Mouse (Mus musculus): ENCODE data around the gene Oma1. TPM values are rescaled to one million over a fixed set of nuclear protein-coding genes. Genes with fewer than 3 reads are reported as not detected.

Gene Oma1
- 1 to 10 TPM; 9.1 to 9.3 TPM for total RNA-seq (2021)

DNA sequence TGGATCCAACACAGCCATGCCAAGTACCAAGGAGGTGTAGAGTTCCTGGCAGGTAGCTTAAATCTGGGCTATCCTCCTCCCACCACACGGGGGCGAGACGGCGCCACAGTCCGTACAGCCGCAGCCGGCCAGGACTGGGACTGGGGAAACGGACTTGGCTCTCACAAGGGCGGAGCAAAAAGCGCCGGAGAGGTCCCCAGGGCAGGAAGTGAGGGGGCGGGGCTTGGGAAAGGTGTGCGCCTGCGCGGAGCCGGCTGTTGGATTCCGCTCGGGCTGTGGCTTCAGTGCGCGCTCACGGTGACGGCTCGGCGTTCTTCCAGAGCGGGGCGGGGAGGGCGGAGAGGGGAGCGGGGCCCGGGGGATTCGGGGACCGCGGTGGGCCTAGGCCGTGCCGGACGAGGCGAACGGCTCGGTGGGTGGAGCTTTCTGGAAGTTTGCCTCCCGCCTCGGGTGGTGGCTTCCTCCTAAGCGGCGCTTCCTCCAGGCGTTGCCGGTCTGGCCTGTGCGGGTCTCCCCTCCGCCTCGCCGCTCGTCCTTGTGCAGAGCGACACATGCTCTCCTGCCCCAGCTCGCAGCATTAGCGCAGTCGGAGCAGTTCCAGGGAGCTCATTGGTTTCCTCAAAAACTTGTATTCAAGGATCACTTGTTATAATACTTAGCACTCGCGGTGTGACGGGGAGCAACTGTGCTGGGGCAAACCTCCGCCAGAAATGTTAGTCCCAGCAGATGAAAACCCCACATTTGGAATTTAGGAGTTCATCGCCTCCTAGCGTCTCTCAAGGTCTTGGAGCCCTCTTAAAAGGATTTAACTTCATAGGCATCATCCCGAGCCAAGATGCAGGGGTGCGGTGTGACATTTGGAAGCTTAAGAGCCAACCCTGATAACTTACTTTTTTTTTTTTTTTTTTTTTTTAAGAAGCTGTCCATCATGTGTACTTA lies at the start of gene Oma1:
Oma1 (plus strand) TSS at position 226 of the 939 bp plus-strand sequence.
- DNase-seq = peak; percentile 100
- intact Hi-C loops (cut with DNase I) = loop anchor here (10.0 kb wide), 1 partner anchor 99 kb away; the partner anchor contains the start of gene Slc35d1

DNA sequence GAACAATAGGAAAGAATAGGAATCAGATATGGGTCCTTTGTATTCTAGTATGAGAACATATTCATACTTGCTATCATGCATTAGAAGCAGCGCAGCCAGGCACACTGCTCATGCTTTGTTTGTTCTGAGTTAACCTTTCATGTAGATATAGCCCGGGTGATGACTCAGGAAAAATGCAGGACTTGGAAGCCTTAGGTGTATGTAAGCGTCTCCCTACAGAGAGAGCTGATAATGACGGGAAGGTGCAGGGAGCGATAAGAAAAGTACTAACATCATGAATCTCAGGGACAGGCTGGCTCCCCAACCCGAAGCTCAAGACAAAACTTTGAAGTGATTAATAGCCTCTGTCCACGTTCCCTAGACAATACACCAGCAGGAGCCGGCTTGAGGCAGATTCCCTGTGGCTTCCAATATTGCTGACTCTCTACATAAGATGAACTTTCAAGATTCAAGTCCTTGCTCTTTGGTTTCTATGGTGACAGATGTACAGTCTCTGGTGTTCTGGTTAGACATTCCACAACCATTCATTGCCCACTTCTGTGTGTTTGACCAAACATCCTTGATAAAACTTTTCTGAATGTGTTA lies 49.7 kb upstream of the Oma1 start:
- DNase-seq = no peak
- intact Hi-C loops (cut with DNase I) = no loop called here

- intact Hi-C loops (cut with DNase I) = no loop called here
- no peak for DNase-seq
Measured at GRCm38 (mm10) chr4:103265166-103265565, 48.4 kb upstream of the Oma1 start.

DNA sequence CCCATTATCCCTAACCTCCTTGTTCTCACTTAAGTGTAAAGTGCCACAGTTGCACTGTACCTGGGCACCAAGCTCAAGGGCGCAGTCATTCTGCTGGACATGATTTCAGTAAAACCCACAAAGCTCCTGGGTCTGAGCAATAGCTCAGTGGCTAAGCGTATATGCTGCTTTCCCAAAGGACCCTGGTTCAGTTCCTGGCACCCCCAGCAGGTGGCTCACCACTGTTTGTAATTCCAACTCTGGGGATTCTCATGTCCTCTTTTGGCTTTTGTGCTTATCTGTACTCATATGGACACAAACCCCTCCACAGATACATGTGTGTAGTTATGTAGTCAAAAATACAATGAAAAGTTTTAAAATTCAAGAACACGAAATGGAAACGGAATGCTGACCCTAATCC lies 44.3 kb upstream of the Oma1 start:
- intact Hi-C loops (cut with DNase I) = no loop called here
- peak; percentile 4 for DNase-seq

DNA sequence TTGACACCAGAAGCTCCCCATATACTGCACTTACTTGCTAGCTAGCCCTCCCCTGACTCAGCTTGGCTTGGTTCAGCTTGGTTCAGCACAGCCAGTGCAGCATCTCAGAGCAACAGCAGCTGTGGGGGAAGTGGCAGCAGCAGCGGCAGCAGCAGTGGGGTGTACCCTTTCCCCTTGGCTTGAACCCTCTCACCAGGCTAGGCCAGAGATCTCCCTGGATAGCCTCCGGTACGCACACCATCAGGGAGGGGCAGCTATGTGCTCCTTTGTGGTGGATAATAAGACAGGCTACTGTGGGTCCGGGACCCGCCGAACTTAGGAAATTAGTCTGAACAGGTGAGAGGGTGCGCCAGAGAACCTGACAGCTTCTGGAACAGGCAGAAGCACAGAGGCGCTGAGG lies 40.6 kb upstream of the Oma1 start:
- intact Hi-C loops (cut with DNase I) = no loop called here
- DNase-seq = no peak

- intact Hi-C loops (cut with DNase I) = no loop called here
- no peak for DNase-seq
Measured at GRCm38 (mm10) chr4:103288342-103288741, 25.3 kb upstream of the Oma1 start.

DNA sequence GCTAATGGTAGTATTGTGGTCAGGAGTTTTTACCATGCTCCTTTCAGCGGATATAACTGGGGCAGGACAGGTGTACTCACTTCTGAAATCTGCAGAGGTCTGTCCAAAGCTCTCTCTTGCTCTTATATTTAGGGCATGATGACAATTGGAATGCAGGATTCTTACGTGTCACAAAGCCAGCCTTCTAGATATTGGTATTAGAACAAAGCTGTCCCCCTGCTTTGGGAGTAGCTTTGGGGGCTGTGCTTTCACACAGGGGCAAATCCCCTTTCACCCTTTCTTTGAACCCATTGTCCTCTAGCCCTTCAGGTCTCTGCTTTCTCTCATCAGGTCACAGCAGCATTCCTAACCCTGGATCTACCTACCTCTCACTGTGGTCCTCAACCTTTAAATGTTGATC lies 22.8 kb upstream of the Oma1 start, which contains the start of gene 4921539E11Rik:
4921539E11Rik (minus strand) TSS at position 101 of the 400 bp plus-strand sequence.
- intact Hi-C loops (cut with DNase I) = no loop called here
- no peak for DNase-seq

- intact Hi-C loops (cut with DNase I) = no loop called here
- DNase-seq = no peak
Measured at GRCm38 (mm10) chr4:103299342-103299741, 14.3 kb upstream of the Oma1 start.

DNA sequence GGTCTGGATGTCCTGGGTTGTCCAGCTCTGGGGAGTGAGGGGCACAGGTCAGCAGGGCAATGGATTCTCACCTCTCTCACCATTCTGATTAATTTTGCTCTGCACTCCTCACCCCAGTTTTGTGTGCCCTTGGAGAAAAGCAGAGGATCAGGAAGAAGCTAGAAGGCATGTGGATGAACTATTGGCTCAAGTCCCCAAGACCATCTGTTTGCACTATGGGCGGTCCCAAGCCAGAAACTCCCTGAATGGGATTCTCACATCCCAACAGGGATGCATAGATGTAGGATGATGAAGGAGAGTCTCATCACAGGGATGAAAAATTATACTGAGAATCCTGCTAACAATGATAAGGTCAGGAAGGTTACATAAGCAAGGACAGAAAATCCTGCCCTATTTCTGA lies 9.8 kb upstream of the Oma1 start:
- no peak for DNase-seq
- intact Hi-C loops (cut with DNase I) = no loop called here

DNA sequence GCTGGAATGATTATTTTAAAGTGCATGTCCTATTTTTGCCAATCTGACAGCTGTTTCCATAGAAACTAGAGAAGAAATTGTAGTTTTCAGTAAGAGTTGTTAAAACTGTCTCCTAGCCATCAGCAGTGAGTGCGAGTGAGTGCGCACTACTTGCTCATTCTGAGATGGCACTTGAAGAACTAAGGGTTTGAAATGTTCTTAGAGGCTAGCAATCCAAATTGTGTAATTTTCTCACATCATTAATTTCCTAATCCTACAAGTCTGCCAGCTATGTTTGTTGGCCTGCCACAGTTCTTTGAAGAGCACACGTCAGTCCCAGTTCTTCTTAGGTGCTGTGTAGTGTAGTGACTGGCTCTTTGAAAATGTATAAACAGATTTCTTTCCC lies 906 bp downstream of the Oma1 start:
- intact Hi-C loops (cut with DNase I) = loop anchor here (10.0 kb wide), 1 partner anchor 100 kb away; the partner anchor contains the start of gene Slc35d1
- DNase-seq = no peak

GRCm38 (mm10) chr4:103315861-103316260 lies 2.2 kb downstream of the Oma1 start:
- DNase-seq = no peak
- intact Hi-C loops (cut with DNase I) = loop anchor here (10.0 kb wide), 1 partner anchor 101 kb away; the partner anchor contains the start of gene Slc35d1

DNA sequence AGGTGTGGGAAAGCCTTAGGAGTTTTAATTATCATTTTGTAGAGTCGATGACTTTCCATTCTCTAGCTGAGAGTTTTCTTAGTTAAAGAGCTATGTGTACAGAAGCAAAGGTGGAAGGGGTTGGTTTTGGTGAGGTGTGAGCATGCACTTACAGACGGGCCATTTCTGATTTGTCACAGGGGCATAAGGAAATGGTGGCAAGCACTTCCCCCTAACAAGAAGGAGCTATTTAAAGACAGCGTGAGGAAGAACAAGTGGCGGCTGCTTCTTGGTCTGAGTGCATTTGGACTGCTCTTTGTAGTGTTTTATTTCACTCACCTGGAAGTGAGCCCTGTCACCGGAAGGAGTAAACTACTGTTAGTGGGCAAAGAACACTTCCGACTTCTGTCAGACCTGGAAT lies 7.8 kb downstream of the Oma1 start:
- intact Hi-C loops (cut with DNase I) = no loop called here
- DNase-seq = no peak

DNA sequence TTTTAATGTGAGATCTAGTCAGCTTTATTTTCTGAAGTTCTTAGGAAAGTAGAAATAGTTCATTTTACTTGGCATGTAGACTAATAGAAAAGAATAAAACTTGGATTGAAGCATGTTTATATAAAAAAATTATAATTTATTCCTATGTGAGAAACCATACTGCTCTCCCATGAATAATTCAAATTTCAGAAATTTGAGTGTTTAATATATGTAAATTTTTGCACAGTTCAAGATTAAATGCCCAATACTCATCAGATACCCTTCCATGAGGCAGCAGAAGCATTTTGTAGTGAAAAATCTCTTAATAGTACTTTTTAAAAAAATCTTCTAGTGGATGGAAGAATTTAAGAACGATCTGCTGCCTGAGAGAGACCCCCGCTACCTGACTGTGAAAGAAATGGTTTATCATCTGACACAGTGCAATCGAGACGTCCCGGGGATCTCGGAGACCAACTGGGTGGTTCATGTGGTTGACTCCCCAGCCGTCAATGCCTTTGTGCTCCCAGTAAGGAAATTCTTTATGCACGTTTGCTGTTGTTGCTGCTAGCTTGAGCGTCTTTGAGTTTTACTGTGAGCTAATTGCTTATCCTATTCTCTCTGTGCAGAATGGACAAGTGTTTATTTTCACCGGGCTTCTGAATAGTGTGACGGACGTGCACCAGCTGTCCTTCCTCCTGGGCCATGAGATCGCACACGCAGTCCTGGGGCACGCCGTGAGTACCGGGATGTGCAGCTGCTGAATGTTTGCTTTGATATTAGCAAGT lies 11.3 kb downstream of the Oma1 start:
- DNase-seq = no peak
- intact Hi-C loops (cut with DNase I) = no loop called here

DNA sequence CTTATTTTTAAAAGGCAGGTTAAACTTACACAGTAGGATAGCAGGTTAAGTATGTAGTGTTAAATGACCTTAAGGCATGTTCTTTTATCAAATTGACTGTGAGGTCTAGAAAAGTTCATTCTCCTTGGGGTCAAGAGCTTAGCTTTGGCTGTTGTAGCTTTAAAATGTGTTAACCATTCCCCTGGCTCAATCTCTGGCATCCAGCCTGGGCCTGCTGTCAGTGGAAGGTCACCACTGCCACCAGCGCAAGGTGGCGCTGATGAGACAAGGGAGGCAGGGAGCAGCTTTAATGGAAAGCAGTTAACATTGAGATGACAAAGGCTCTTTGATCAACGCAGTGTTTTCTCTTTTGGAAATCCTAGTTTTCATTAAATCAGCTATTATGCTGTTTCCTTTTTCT lies 13.4 kb downstream of the Oma1 start:
- intact Hi-C loops (cut with DNase I) = no loop called here
- peak; percentile 38 for DNase-seq

DNA sequence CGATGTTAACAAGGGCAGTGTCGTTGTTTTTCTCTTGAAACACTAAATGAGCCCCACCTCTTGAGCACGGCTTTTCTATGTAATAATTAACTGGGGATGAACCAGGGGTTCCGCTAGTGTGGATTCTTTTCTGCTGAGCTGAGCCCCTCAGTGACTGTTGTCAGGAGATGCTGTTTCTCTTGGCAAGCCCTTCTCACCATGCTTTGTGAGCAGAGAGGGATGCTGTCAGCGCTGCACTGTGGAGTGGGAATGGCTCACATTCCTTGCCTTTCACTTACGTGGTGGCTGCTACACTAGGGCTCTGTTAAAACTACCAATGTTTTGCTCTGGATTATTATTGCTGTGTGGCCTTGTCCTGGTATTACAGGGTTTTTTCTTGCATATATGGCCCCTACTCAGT lies 15.7 kb downstream of the Oma1 start:
- no peak for DNase-seq
- intact Hi-C loops (cut with DNase I) = no loop called here

GRCm38 (mm10) chr4:103335134-103335533 lies 21.5 kb downstream of the Oma1 start:
- no peak for DNase-seq
- intact Hi-C loops (cut with DNase I) = no loop called here

GRCm38 (mm10) chr4:103340726-103341125 lies 27.1 kb downstream of the Oma1 start:
- no peak for DNase-seq
- intact Hi-C loops (cut with DNase I) = loop anchor here (10.0 kb wide), 1 partner anchor 196 kb away; no protein-coding TSS in a partner anchor

DNA sequence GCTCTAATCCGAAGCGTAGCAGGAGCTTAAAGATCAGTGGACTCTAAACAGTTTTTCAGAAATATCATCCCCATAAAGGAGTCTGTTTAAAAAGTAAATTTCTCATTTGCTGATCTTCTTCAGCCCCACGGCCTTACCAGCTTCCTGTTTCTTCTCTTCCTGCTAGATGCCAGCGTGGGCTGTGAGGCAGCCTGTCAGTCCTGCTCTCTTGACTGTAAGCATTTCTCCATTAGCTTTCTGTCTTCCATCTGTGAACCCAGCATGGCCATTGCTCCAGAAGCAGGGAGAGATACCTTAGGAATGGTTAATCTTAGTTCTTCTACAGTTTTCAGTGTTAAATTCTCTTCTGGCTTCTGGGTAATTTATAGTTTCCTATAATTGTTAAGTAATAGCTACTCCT lies 28.0 kb downstream of the Oma1 start:
- DNase-seq = no peak
- intact Hi-C loops (cut with DNase I) = loop anchor here (10.0 kb wide), 1 partner anchor 197 kb away; no protein-coding TSS in a partner anchor

DNA sequence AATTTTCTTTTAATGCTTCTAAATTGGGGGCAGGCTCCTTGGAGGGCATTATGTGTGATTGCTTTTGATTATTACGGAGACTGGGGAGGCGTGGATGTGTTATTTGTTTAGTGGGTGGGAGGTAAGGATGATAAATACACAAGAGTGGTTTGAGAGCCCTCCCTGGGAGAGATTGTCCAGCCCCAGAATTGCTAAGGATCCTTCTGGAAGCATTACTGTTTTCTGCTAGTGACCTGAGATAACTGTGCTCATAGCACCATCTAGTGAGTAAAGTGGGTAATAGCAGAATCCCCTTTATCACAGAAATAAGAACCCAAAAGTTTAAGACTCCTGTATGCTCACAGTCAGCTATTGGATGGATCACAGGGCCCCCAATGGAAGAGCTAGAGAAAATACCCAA lies 32.4 kb downstream of the Oma1 start:
- intact Hi-C loops (cut with DNase I) = loop anchor here (5.0 to 10.0 kb wide), 2 partner anchors 201 to 359 kb away; no protein-coding TSS in a partner anchor
- DNase-seq = no peak

DNA sequence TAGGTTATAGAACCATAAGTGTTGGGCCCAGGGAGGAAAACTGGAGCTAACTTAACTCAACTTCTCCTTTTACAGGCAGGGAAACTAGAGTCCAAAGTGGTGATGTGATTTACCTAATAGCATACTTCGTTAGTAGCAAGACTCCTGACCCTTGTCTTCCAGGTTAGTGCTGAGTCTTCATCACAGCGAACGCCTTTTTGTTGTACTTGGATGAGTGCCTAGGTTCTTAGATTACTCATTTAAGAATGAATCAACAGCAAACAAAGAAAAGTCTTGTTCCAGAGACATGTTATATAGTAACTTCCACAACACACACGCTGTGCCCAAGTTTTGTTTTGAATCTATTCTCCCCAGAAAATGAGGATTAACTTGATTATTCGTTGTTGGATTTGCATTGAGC lies 33.2 kb downstream of the Oma1 start:
- intact Hi-C loops (cut with DNase I) = loop anchor here (5.0 to 10.0 kb wide), 2 partner anchors 202 to 360 kb away; no protein-coding TSS in a partner anchor

GRCm38 (mm10) chr4:103349219-103349618 lies 35.6 kb downstream of the Oma1 start:
- DNase-seq = no peak
- intact Hi-C loops (cut with DNase I) = loop anchor here (5.0 to 10.0 kb wide), 2 partner anchors 204 to 362 kb away; no protein-coding TSS in a partner anchor

More for the DNA sequence above, 33.2 kb downstream of the Oma1 start:
- DNase-seq = no peak
